Mouse (Mus musculus) embryonic facial prominence, embryonic 11.5 days (tissue): ENCODE results near the gene Rem2. TPM values are rescaled to one million over a fixed set of nuclear protein-coding genes. Genes with fewer than 3 reads are reported as not detected.

Experiments used
- ATAC-seq: fragments of 200-750 bp; cut with Nextera tagmentation; replicated peaks from 2 replicates; pipeline ENCODE4 v1.8.0; 2017; ENCODE audit warnings: low read depth; ENCODE audit not compliant: insufficient number of reproducible peaks, low FRiP score, low TSS enrichment
- DNase-seq: peaks from one replicate; pipeline ENCODE4 v3.0.0-alpha.2; 2015; ENCODE audit warnings: low spot score
- H3K27ac ChIP-seq: fragments of 300-500 bp; sonication (generic); replicated peaks from 2 replicates; pipeline ENCODE4 v1.5.1; 2014; ENCODE audit warnings: mild to moderate bottlenecking, low read depth, low read length, control low read depth
- H3K27me3 ChIP-seq: fragments of 300-500 bp; sonication (generic); 2 replicates; pipeline ENCODE4 v1.6.1; 2014; ENCODE audit warnings: mild to moderate bottlenecking, low read length, moderate library complexity, mixed read lengths; ENCODE audit not compliant: control insufficient read depth, insufficient read depth
- H3K36me3 ChIP-seq: fragments of 300-500 bp; sonication (generic); replicated peaks from 2 replicates; pipeline ENCODE4 v1.6.1; 2014; ENCODE audit warnings: low read depth, mild to moderate bottlenecking, low read length, moderate library complexity, mixed read lengths; ENCODE audit not compliant: control insufficient read depth, insufficient read depth
- H3K4me1 ChIP-seq: fragments of 300-500 bp; sonication (generic); 2 replicates; pipeline ENCODE4 v1.6.1; 2014; ENCODE audit warnings: low read length, mixed read lengths; ENCODE audit not compliant: control insufficient read depth, insufficient read depth
- H3K4me2 ChIP-seq: fragments of 300-500 bp; sonication (generic); 2 replicates; pipeline ENCODE4 v1.6.1; 2014; ENCODE audit warnings: low read depth, mild to moderate bottlenecking, control low read depth, low read length, moderate library complexity
- H3K4me3 ChIP-seq: fragments of 300-500 bp; sonication (generic); 2 replicates; pipeline ENCODE4 v1.5.1; 2014; ENCODE audit warnings: low read depth, low read length, control low read depth
- H3K9ac ChIP-seq: fragments of 300-500 bp; sonication (generic); replicated peaks from 2 replicates; pipeline ENCODE4 v1.6.1; 2014; ENCODE audit warnings: mild to moderate bottlenecking, control low read depth, low read length
- H3K9me3 ChIP-seq: fragments of 300-500 bp; sonication (generic); replicated peaks from 2 replicates; pipeline ENCODE4 v1.6.1; 2016; ENCODE audit warnings: mild to moderate bottlenecking, low read length, inconsistent platforms, mixed read lengths; ENCODE audit not compliant: control insufficient read depth
- WGBS: fragments of 180-500 bp; shearing (Covaris S2); extraction: QIAGEN DNeasy Blood & Tissue Kit; methylation state at CpG from one replicate; pipeline ENCODE4 v1.1.7; 2014; 5-methylcytosine and 5-hydroxymethylcytosine counted together
- polyA plus RNA-seq: library from polyadenylated mRNA; unstranded; fragments of >200 nt; fragmentation: Nextera tagmentation; extraction: Ambion mirVana; gene quantifications from 2 replicates; pipeline ENCODE4 v1.2.1, GENCODE M21; 2014

Rem2 gene
- polyA plus RNA-seq, 1 experiment from 2014 or later: 6.5 TPM

DNA sequence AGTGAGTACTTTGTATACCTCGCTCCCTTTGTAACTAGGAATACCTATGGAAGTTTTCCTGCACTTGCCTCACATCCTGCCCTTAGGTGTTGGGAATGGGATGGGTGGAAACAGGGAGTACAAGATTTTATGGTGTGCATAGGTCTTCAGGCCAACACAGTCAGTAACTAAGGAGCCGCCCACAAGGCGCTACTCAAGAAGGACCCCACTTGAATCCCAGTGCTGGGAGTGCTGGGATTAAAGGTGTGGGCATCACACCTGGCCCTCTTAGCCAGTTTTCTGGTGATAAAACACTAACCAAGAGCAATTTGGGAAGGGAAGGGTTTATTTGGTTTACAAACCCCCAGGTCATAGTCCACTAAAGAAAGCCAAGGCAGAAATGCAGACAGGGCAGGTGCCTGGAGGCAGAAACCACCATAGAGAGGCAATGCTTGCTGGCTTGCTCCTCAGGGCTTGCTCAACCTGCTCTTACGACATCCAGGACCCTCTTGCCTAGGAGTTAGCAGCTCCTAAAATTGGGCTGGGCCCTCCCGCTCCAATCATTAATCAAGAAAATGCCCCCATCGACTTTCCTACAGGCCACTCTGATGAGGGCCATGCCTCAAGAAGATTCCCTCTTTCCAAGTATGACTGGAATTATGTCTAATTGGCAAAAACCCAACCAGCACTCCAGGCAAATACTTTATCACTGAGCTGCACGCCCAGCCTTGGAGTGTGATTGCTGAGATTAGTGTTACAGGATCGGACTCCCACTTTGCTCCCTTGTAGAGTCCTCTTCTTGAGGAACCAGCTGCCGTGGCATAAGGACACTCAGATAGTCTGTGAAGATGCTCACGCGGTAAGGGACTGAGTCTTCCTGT is 21.0 kb upstream of the Rem2 start:
- DNase-seq (no peak), ATAC-seq (no peak)
- 86% methylated on average over 11 of the region's 11 CpGs for WGBS

DNA sequence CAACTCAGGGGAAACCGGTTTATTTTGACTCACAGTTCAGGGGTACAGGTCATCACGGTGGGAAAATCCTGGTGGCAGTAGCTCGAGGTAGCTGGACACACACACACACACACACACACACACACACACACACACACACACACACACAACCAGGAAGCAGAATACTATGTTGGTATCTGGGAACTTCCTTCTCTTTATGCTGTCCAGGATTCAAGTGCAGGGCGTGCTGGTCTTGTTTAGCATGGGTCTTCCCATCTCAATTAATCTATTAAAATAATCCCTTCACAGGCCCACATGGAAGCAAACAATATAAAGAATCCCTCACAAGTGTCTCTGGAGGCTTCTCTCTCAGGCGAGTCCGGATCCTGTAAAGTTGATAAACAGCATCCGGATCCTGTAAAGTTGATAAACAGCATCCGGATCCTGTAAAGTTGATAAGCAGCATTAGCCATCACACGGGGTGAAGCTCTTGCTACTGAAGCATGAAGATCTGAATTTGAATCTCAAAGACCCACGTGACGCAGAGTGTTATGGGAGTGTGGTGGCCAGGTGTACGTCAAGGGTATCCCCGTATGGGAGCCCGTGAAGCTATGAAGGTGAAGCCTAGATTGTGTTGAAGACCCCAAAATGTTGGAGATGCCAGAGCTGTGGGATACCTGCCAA is 17.9 kb upstream of the Rem2 start:
- no peaks in the 10 kb centered on the region for H3K9me3 ChIP-seq
- no peaks in the 10 kb centered on the region for H3K36me3 ChIP-seq
- H3K27me3 ChIP-seq: no peaks in the 10 kb centered on the region
- no peak overlapping the region for H3K9ac ChIP-seq
- 88% methylated on average over 14 of the region's 14 CpGs for WGBS
- no peaks in the 10 kb centered on the region for H3K4me1 ChIP-seq
- no peak overlapping the region for H3K4me3 ChIP-seq
- no peak overlapping the region for H3K27ac ChIP-seq
- ATAC-seq (no peak), DNase-seq (no peak)
- H3K4me2 ChIP-seq: no peak overlapping the region

More for the DNA sequence above, 21.0 kb upstream of the Rem2 start:
- Histone ChIP-seq H3K27me3 (no peaks in the 10 kb centered on the region), H3K27ac (no peak overlapping the region), H3K4me1 (no peaks in the 10 kb centered on the region), H3K4me2 (no peak overlapping the region), H3K9ac (no peak overlapping the region), H3K9me3 (no peaks in the 10 kb centered on the region), H3K36me3 (no peaks in the 10 kb centered on the region), H3K4me3 (no peak overlapping the region)

DNA sequence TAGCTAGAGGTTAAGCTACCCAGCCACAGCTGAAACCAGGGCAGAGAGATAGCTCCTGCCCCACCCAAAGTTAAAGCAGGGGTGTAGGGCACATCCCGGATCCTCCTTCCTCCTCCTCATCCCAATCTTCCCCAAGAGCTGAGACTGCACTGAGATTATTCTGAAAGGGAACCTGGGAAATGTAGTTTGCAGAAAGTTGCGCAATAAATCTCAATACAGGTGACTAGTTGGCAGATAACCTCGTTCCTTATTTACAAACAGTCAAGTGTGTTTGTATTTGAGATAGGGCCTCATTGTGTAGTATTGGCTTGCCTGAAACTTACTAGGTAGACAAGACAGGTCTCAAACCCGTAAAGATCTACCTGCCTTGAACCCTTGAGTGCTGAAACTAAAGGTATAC is 13.8 kb upstream of the Rem2 start:
- H3K4me2 ChIP-seq: no peak overlapping the region
- H3K27me3 ChIP-seq: no peaks in the 10 kb centered on the region
- H3K4me3 ChIP-seq: no peak overlapping the region
- ATAC-seq (no peak), DNase-seq (no peak)
- H3K4me1 ChIP-seq: no peaks in the 10 kb centered on the region
- no peaks in the 10 kb centered on the region for H3K36me3 ChIP-seq
- H3K9me3 ChIP-seq: no peaks in the 10 kb centered on the region
- no peak overlapping the region for H3K27ac ChIP-seq
- no peak overlapping the region for H3K9ac ChIP-seq
- 81% methylated on average over 4 of the region's 4 CpGs for WGBS

DNA sequence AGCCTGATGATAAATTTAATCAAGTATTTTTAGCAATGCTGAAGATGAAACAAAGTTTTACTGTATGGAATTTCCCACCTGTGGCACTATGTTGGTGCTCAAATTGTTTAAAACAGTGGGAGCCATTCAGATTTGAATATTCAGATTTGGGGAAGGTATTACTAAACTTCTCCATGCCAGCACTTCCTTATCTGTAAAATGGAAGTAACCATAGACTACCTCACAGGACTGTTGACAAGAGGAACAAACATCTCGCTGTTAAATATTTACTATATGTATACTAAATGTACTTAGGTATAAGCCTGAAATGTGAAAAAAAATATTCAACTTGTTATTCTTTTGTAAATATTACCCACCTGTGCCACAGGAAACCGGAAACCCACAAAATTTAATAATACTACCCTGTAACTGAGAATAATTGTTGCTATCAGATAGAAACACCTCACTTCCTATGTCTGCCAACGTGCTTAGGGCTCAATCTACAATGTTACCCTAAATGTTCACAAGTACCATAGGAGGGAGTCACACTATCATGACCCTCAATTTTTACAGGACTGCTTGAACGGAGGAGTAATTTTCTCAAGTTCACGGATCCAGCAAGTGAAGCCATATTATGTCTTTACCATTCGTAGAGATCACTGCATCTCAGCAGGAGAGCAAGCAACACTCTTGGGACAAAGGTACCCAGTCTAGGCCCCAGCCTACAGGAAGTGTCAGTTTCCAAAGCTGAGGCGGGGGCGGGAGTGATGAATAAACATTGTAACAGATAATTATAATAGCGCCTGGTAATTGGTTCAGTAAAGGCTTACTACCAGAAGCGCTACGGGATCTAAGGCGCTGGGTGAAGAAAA is 12.6 kb upstream of the Rem2 start:
- no peaks in the 10 kb centered on the region for H3K9me3 ChIP-seq
- H3K27me3 ChIP-seq: no peaks in the 10 kb centered on the region
- 15% methylated on average over 12 of the region's 12 CpGs for WGBS
- no peaks in the 10 kb centered on the region for H3K4me1 ChIP-seq
- peak overlapping the region; percentile 44; the same call in 1 of the 2 replicates for H3K9ac ChIP-seq
- peak overlapping the region; percentile 82 for H3K4me3 ChIP-seq
- no peak for DNase-seq
- ATAC-seq: peak; percentile 18
- no peaks in the 10 kb centered on the region; the same call in 1 of the 2 replicates for H3K36me3 ChIP-seq
- no peak overlapping the region for H3K27ac ChIP-seq
- H3K4me2 ChIP-seq: peak overlapping the region; percentile 86

DNA sequence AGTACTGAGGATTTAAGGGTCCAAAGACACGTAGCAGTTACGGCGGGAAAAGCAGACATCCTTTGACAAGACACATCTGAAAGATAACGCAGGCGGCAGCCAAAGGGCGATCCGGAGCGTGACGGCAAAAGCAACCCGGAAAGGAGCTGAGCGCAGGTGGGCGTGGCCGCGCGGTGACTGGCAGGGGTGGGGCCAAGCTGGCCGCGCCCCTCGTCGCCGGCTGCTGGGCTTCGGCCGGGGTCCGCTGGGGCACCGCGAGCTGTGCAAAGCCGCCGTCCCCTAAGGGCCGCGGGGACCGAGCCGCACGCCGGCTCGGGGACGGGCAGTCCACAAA is 12.0 kb upstream of the Rem2 start, which contains the start of gene Lrp10:
Gene Lrp10 (plus strand): TSS at position 179 of the 334 bp plus-strand sequence.
- under 1% methylated on average over 35 of the region's 35 CpGs for WGBS
- DNase-seq (peak; percentile 87), ATAC-seq (peak; percentile 71)
- peak within 1 kb of the TSS; percentile 86 for H3K4me2 ChIP-seq
- H3K4me1 ChIP-seq: no peaks in the 10 kb centered on the region
- H3K4me3 ChIP-seq: peak within 1 kb of the TSS; percentile 82
- no peaks in the 10 kb centered on the region for H3K9me3 ChIP-seq
- no peaks in the 10 kb centered on the region; the same call in 1 of the 2 replicates for H3K36me3 ChIP-seq
- H3K9ac ChIP-seq: peak within 1 kb of the TSS; percentile 75
- H3K27me3 ChIP-seq: no peaks in the 10 kb centered on the region
- no peak within 1 kb of the TSS; the same call in 1 of the 2 replicates for H3K27ac ChIP-seq

DNA sequence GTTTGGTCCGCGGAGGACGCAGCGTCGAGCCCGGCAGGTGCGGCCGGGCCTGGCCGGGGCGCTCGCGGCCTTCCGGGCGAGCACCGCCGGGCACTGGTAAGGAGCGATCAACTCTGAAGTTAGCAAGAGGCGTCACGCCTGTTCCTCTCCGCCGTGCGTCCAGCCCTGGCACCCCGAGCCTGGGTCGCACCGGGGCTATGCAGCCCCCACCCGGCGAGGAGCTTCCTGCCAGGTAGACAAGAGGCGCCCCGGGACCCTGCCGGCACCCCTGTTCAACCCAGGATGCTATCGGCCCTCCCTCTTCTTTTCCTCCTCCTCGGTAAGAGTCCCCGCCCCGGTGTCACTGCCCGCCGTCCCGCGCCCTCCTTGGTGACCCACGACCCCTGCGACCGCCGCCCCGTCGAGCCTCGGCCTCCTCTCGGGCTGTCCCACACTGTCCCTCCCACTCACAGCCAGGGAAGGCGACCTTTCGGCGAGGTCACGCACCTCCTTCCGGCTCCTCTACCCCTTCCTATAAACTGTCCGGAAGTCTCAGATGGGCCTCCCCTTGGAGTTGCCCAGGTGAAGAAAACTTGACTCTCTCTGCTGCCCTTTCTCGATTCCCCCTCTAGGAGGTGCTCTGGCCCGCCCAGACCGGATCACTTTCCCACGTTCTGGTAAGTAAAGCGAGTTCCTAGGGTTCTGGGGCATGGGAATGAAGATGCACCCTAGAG is 11.5 kb upstream of the Rem2 start:
- under 1% methylated on average over 41 of the region's 57 CpGs for WGBS
- no peaks in the 10 kb centered on the region for H3K27me3 ChIP-seq
- H3K9me3 ChIP-seq: no peaks in the 10 kb centered on the region
- H3K4me2 ChIP-seq: peak overlapping the region; percentile 86
- peaks cover 2% of the 10 kb centered on the region for H3K36me3 ChIP-seq
- H3K9ac ChIP-seq: peak overlapping the region; percentile 75
- no peaks in the 10 kb centered on the region for H3K4me1 ChIP-seq
- no peak overlapping the region; the same call in 1 of the 2 replicates for H3K27ac ChIP-seq
- ATAC-seq (peak; percentile 46), DNase-seq (peak; percentile 82)
- peak overlapping the region; percentile 82 for H3K4me3 ChIP-seq

DNA sequence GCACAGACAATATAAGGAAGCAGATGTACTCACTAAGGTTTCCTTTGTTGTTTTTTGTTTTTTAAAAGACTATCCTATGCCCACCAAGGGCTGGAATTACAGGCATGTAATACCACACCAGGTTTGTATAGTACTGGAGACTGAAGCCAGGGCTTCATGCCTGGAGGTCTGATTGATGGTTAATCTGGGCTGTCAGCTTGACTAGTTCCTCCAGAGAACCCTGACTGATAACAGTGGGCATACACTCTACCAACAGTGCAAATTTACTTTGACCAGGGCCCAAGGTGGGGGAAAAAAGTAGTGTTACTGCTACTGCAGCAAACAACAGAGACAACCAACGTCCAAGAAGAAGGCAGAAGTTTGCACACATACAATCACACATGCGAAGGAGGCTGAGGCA is 4.4 kb upstream of the Rem2 start:
- no peaks in the 10 kb centered on the region for H3K9me3 ChIP-seq
- H3K4me2 ChIP-seq: no peak overlapping the region
- DNase-seq (no peak), ATAC-seq (no peak)
- no peak overlapping the region for H3K4me3 ChIP-seq
- H3K36me3 ChIP-seq: peaks cover 3% of the 10 kb centered on the region
- no peak overlapping the region for H3K27ac ChIP-seq
- no peak overlapping the region for H3K9ac ChIP-seq
- H3K4me1 ChIP-seq: peaks cover 4% of the 10 kb centered on the region; the same call in 1 of the 2 replicates
- no peaks in the 10 kb centered on the region for H3K27me3 ChIP-seq
- 89% methylated on average over 2 of the region's 2 CpGs for WGBS
